Mouse (Mus musculus) neural tube, embryonic 14.5 days (tissue): ENCODE measurements around the gene Prps1l3. TPM values are rescaled to one million over a fixed set of nuclear protein-coding genes. Genes with fewer than 3 reads are reported as not detected.
"Not testable (repeated sequence)": the region's sequence is repeated elsewhere in the genome, so short reads cannot be mapped to it uniquely, and the experiment has no call there.

ENCODE experiments used
- ATAC-seq: fragments of 200-750 bp; cut with Nextera tagmentation; 2 replicates; pipeline ENCODE4 v1.8.0; 2017; ENCODE audit warnings: low read depth, mild to moderate bottlenecking, moderate TSS enrichment, moderate library complexity
- H3K27ac ChIP-seq: fragments of 300-500 bp; sonication (generic); 2 replicates; pipeline ENCODE4 v1.5.1; 2014; ENCODE audit warnings: low read depth, mild to moderate bottlenecking, control low read depth, low read length, moderate library complexity, mixed read lengths
- H3K27me3 ChIP-seq: fragments of 300-500 bp; sonication (generic); 2 replicates; pipeline ENCODE4 v1.6.1; 2014; ENCODE audit warnings: low read length; ENCODE audit not compliant: control insufficient read depth, insufficient read depth
- H3K36me3 ChIP-seq: fragments of 300-500 bp; sonication (generic); 2 replicates; pipeline ENCODE4 v1.6.1; 2014; ENCODE audit warnings: low read length, mixed read lengths; ENCODE audit not compliant: control insufficient read depth, insufficient read depth
- H3K4me1 ChIP-seq: fragments of 300-500 bp; sonication (generic); 2 replicates; pipeline ENCODE4 v1.6.1; 2014; ENCODE audit warnings: low read length; ENCODE audit not compliant: control insufficient read depth, insufficient read depth
- H3K4me2 ChIP-seq: fragments of 300-500 bp; sonication (generic); 2 replicates; pipeline ENCODE4 v1.6.1; 2014; ENCODE audit warnings: mild to moderate bottlenecking, low read depth, low read length, control low read depth
- H3K4me3 ChIP-seq: fragments of 300-500 bp; sonication (generic); 2 replicates; pipeline ENCODE4 v1.5.1; 2014; ENCODE audit warnings: low read depth, low read length, control low read depth, mixed read lengths
- H3K9ac ChIP-seq: fragments of 300-500 bp; sonication (generic); replicated peaks from 2 replicates; pipeline ENCODE4 v1.6.1; 2014; ENCODE audit warnings: low read depth, mild to moderate bottlenecking, control low read depth, low read length, mixed read lengths
- H3K9me3 ChIP-seq: fragments of 300-500 bp; sonication (generic); 2 replicates; pipeline ENCODE4 v1.6.1; 2016; ENCODE audit warnings: low read length; ENCODE audit not compliant: control insufficient read depth
- whole genome bisulfite sequencing: fragments of 180-500 bp; shearing (Covaris S2); extraction: QIAGEN DNeasy Blood & Tissue Kit; methylation state at CpG from one replicate; pipeline ENCODE4 v1.1.7; 2014; 5-methylcytosine and 5-hydroxymethylcytosine counted together
- polyA plus RNA-seq: library from polyadenylated mRNA; unstranded; fragments of >200 nt; fragmentation: Nextera tagmentation; extraction: Ambion mirVana; gene quantifications from 2 replicates; pipeline ENCODE4 v1.2.1, GENCODE M21; 2014

Gene Prps1l3
- polyA plus RNA-seq, 1 experiment from 2014 or later = 22.2 TPM

DNA sequence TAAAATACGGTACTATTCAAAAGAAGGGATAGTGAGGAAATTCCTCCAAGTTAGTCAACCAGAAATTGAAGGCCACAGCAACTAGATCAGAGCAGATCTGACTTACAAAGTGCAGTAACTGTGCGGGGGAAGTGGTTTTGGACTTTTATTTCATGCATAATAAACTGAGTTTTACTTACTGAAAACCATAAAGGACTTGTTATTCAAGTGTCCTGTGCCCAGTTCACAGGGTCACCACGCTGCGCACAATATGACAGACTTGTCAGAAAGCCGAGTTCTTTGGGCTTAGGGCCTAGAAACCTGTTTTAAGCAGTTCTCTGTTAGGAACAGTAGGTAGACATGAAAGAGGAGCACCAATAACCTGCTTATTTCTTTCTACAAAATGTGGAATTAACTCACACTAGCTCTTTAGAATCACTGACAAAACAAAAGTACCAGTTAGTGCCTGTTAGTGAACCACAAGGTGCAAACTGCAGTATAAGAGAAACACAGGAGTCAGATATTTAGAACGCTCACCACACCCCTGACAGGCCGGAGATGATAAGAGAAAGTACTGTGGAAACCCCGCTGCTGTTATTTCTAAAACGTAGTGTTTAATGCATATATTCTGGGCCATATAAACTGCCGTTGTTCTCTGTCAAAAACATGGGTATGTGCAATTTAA, 32.7 kb upstream of the Prps1l3 start, which contains the start of gene Slc25a21:
Slc25a21 (minus strand) TSS at position 110 of the 664 bp plus-strand sequence.
- peak within 1 kb of the TSS; percentile 80 for H3K4me2 ChIP-seq
- H3K4me1 ChIP-seq = 0 out of 2 replicates have a peak, but pooled peaks cover 3% of the 10 kb centered on the region
- 57% methylated on average over 10 of the region's 10 CpGs for WGBS
- ATAC-seq = no peak
- peak within 1 kb of the TSS; percentile 41 for H3K9ac ChIP-seq
- peak within 1 kb of the TSS; percentile 39 for H3K4me3 ChIP-seq
- no peak within 1 kb of the TSS for H3K27ac ChIP-seq
- H3K27me3 ChIP-seq = peaks cover 14% of the 10 kb centered on the region
- no peaks in the 10 kb centered on the region for H3K36me3 ChIP-seq
- H3K9me3 ChIP-seq = no peaks in the 10 kb centered on the region

DNA sequence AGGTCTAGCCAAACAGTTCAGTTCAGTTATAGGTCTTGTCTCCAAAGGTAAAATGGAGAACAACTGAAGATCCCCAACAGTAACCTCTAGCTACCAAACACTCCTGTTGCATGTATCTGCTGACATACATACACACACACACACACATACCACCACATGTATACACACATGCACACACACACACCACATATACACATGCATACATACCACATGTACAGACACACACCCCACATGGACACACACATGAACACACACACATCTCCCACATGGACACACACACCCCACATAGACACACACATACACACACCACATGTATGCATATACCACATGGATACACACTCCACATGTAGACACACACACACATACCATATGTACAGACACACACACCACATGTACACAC, 31.9 kb upstream of the Prps1l3 start:
- Histone ChIP-seq H3K27ac (no peak overlapping the region), H3K9ac (no peak overlapping the region), H3K9me3 (no peaks in the 10 kb centered on the region), H3K27me3 (peaks cover 14% of the 10 kb centered on the region), H3K36me3 (no peaks in the 10 kb centered on the region), H3K4me2 (no peak overlapping the region), H3K4me1 (0 out of 2 replicates have a peak, but pooled peaks cover 3% of the 10 kb centered on the region), H3K4me3 (no peak overlapping the region)
- no peak for ATAC-seq

DNA sequence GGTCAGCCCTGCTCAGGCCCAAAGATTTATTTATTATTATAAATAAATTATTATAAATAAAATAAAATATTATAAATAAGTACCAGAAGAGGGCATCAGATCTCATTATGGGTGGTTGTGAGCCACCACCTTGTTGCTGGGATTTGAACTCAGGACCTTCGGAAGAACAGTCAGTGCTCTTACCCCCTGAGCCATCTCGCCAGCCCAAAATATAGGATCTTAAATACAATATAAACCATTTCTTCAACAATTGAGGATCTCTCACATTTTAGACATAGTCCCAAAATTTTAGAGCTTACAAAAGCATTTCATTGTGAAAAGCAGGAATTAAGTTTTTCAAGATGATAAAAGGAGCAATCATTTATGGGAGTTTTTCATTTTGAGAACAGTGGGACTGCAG, 30.8 kb upstream of the Prps1l3 start:
- no peak for ATAC-seq
- Histone ChIP-seq H3K4me2 (no peak overlapping the region), H3K9ac (no peak overlapping the region), H3K27me3 (peaks cover 14% of the 10 kb centered on the region), H3K27ac (no peak overlapping the region), H3K4me3 (no peak overlapping the region), H3K4me1 (0 out of 2 replicates have a peak, but pooled peaks cover 3% of the 10 kb centered on the region), H3K36me3 (no peaks in the 10 kb centered on the region), H3K9me3 (no peaks in the 10 kb centered on the region)
- 99% methylated on average over 2 of the region's 2 CpGs for WGBS

DNA sequence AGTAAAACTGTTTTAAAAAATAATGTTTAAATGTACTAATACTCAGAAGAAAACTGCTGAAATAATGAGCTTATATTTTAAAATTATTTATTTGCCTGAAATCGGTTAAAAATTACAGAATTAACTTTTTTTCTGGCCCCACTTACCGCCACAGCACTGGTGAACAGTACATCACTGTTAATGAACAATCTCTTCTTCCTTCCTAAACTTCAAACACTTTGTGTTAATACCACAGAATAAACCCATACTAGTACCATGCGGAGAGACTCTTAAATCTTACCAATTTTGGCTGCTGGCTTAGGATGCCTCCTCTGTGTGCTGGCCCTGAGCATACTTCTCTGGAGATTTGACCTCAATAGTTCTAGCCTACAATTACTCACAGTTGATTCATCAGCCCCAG, 28.3 kb upstream of the Prps1l3 start:
- no peak for ATAC-seq
- H3K9ac ChIP-seq = no peak overlapping the region
- WGBS = 94% methylated on average over 3 of the region's 3 CpGs

DNA sequence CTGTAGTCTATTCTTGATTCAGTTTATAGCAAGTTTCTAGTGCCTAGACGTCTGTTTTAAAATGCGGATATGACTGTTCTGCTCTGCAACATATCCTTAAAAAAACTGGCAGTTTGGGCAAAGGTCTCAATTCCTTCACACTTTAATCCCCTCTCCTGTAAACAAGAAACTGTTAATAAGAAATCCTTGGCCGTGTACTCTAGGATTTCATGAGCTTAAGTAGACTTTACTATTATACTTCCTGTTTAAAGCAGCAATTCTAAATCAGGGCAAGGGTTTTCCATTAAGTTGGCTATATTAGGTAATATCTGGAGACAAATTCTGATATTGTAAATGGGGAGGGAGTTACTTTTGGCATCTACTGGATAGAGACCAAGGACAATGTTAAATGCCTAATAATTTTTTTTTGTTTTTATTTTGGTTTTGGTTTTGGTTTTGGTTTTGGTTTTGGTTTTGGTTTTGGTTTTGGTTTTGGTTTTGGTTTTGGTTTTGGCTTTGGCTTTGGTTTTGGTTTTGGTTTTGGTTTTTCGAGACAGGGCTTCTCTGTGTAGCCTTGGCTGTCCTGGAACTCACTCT, 25.8 kb upstream of the Prps1l3 start:
- 92% methylated on average over 4 of the region's 4 CpGs for WGBS

More for the DNA sequence above, 28.3 kb upstream of the Prps1l3 start:
- Histone ChIP-seq H3K36me3 (no peaks in the 10 kb centered on the region), H3K27me3 (peaks cover 9% of the 10 kb centered on the region), H3K4me3 (no peak overlapping the region), H3K9me3 (no peaks in the 10 kb centered on the region), H3K27ac (no peak overlapping the region), H3K4me1 (no peaks in the 10 kb centered on the region), H3K4me2 (no peak overlapping the region)

DNA sequence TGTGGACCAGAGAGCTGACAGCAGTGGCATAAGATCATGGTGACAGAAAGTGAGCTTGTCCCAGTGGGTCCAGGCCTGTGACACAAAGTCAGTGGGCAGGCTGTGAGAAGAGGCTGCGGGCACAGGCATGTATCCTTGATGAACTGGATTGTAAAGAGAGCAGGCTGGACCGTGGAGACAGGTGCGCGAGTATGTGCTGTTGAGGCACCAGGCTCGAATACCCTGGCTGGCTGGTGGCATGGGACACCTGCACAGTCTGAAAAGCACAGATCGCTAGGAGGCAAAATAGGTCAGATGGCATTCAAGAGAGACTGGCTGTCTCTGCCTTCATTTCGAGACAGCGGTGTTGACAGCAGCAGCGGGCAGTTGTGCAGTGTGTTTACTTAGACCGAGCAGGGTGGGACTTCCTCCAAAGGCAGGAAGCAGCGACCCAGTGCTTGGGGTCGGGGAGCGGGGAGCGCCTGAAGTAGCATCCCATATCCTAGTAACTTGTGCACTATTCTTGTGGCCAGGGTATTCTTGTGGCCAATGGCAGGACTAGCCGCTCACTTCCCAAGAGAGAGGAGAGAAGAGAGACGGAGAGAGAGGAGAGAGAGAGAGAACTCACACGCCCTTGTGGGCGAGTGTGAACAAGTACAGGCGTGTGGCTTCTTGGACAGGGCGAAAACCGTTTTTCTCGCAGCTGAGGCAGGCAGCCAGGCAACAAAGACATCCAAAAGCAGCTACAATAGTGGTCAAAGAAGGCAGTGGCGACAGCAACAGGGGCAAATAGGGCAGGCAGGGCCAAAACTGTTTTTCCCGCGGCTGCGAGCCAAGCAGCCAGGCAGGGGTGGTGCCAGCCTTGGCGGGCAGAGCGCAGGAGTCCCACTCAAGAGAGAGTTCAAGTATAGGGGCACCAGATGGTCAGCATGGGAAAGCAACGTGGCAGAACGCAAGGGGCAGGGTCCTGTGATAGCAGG, 18.6 kb upstream of the Prps1l3 start:
- Histone ChIP-seq H3K27me3 (no peaks in the 10 kb centered on the region), H3K9ac (peak overlapping the region; percentile 55; the same call in 1 of the 2 replicates), H3K4me2 (peak overlapping the region; percentile 84), H3K4me3 (peak overlapping the region; percentile 30), H3K4me1 (no peaks in the 10 kb centered on the region), H3K27ac (no peak overlapping the region), H3K9me3 (no peaks in the 10 kb centered on the region), H3K36me3 (no peaks in the 10 kb centered on the region)
- 7% methylated on average over 30 of the region's 30 CpGs for WGBS
- peak; percentile 87 for ATAC-seq

More for the DNA sequence above, 25.8 kb upstream of the Prps1l3 start:
- Histone ChIP-seq H3K4me3 (no peak overlapping the region), H3K9me3 (no peaks in the 10 kb centered on the region), H3K27me3 (no peaks in the 10 kb centered on the region), H3K4me2 (no peak overlapping the region), H3K9ac (no peak overlapping the region), H3K4me1 (no peaks in the 10 kb centered on the region), H3K27ac (no peak overlapping the region), H3K36me3 (no peaks in the 10 kb centered on the region)
- ATAC-seq = no peak

- not testable (repeated sequence) for H3K4me1 ChIP-seq, H3K27me3 ChIP-seq, H3K4me2 ChIP-seq, H3K4me3 ChIP-seq, H3K9ac ChIP-seq, H3K9me3 ChIP-seq, H3K36me3 ChIP-seq, H3K27ac ChIP-seq
- 85% methylated on average over 5 of the region's 5 CpGs for WGBS
- ATAC-seq = 0 out of 2 replicates have a peak, but pooled peaks have one; percentile 25
These were observed 17.7 kb upstream of the Prps1l3 start for GRCm38 (mm10) chr12:57212463-57212862.

DNA sequence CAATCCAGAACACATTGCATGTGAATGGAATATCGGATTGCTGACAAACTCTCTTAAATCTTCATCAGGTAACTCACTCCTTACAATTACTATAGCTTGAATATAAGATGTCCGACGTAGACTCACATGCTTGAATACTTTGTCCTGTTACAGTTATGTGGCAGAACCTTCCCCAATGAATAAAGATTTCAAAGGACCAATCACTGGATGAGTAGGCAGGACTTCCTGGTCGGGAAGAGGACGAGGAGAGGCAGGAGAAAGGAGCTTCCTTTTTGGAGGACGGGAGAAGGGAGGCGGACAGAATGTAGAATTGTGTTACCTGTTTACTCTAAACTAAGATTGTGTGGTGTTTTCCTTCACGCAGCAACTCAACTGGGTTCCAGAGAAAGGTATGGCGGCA, 3.8 kb upstream of the Prps1l3 start:
- WGBS = 91% methylated on average over 9 of the region's 9 CpGs

More for the DNA sequence above, 3.8 kb upstream of the Prps1l3 start:
- Histone ChIP-seq H3K4me1 (no peaks in the 10 kb centered on the region), H3K27me3 (no peaks in the 10 kb centered on the region), H3K9me3 (no peaks in the 10 kb centered on the region), H3K27ac (no peak overlapping the region), H3K36me3 (no peaks in the 10 kb centered on the region), H3K9ac (no peak overlapping the region), H3K4me3 (no peak overlapping the region), H3K4me2 (no peak overlapping the region)
- ATAC-seq = no peak
